In genomic region chr11:77808051-77808465, GRCm38 (mm10) we compare ENCODE assay signal across 10 mouse cellular contexts. TPM values are rescaled to one million over a fixed set of nuclear protein-coding genes. Genes with fewer than 3 reads are reported as not detected.
DNase-seq lines count a peak whose midpoint lies in the region; ATAC-seq and TF ChIP-seq lines count a peak whose summit lies in the region.
"Had no signal": no experiment of that assay in that cellular context is flagged by ENCODE, and none has a peak within 500 bp of the region (broad histone marks: within the 10 kb centered on the region; RNA-seq: fewer than 3 reads in every experiment).

No protein-coding gene starts in this region.

- H3K4me2 ChIP-seq in intestine, embryonic 16.5 days (ENCODE audit: low read depth, low read length), result no peak overlapping the region
- H3K4me2 ChIP-seq in lung, postnatal 0 days (replicated peaks; ENCODE audit: low read depth, low read length), result no peak overlapping the region
- H3K4me2 ChIP-seq: embryonic facial prominence, embryonic 13.5 days; liver, embryonic 15.5 days had no signal

- H3K27me3 ChIP-seq in heart, embryonic 10.5 days (ENCODE audit: insufficient read depth, poor library complexity, severe bottlenecking), result no peaks in the 10 kb centered on the region
- H3K27me3 ChIP-seq in intestine, embryonic 16.5 days (replicated peaks; ENCODE audit: control insufficient read depth, insufficient read depth, low read length), result no peaks in the 10 kb centered on the region
- no peaks in the 10 kb centered on the region for H3K27me3 ChIP-seq in lung, postnatal 0 days (replicated peaks; ENCODE audit: insufficient read depth, low read length)
- H3K27me3 ChIP-seq: embryonic facial prominence, embryonic 13.5 days; liver, embryonic 15.5 days had no signal

- TF ChIP-seq EP300 in lung, postnatal 0 days (IDR thresholded peaks at IDR 0.05), result no peak

- no peak overlapping the region for H3K9ac ChIP-seq in ES-E14 (ENCODE audit: insufficient read depth, low read depth, low read length, poor library complexity, severe bottlenecking)
- no peak overlapping the region for H3K9ac ChIP-seq in intestine, embryonic 16.5 days (ENCODE audit: low read depth, low read length)
- no peak overlapping the region for H3K9ac ChIP-seq in lung, postnatal 0 days (replicated peaks; ENCODE audit: low read depth)
- H3K9ac ChIP-seq: embryonic facial prominence, embryonic 13.5 days; liver, embryonic 15.5 days had no signal

- H3K4me3 ChIP-seq in heart, embryonic 10.5 days, result peak overlapping the region; percentile 5; the same call in 1 of the 2 replicates
- H3K4me3 ChIP-seq in ES-E14 (ENCODE audit: insufficient read depth in 1 of 2, low read depth in 1 of 2, low read length in 2 of 2, poor library complexity in 1 of 2, severe bottlenecking in 1 of 2), result peak overlapping the region in 1 of 2 experiments; percentile 3; a peak in 1 of 4 replicates
- no peak overlapping the region for H3K4me3 ChIP-seq in intestine, embryonic 16.5 days (ENCODE audit: low read length)
- H3K4me3 ChIP-seq in lung, postnatal 0 days (ENCODE audit: low read depth, low read length), result no peak overlapping the region
- H3K4me3 ChIP-seq: embryonic facial prominence, embryonic 13.5 days; liver, embryonic 15.5 days had no signal

- 38% methylated on average over 5 of the region's 5 CpGs for WGBS in heart, embryonic 10.5 days
- 48% methylated on average over 5 of the region's 5 CpGs for WGBS in intestine, embryonic 16.5 days
- 65% methylated on average over 5 of the region's 5 CpGs for WGBS in lung, postnatal 0 days

- ATAC-seq in intestine, embryonic 16.5 days, result 0 out of 2 replicates have a peak, but pooled peaks have one; percentile 18
- no peak for ATAC-seq in lung, postnatal 0 days

- DNase-seq in heart, embryonic 10.5 days (ENCODE audit: low spot score), result no peak
- no peak for DNase-seq in heart, adult 8-10 months (ENCODE audit: low spot score)
- no peak for DNase-seq in ES-E14 (ENCODE audit: low read depth, low spot score)
- peak; percentile 66 for DNase-seq in brain, adult 2 months (ENCODE audit: low read depth, low spot score)
- DNase-seq in lung, postnatal 10 days, result no peak
- no peak for DNase-seq in lung, postnatal 0 days (ENCODE audit: low spot score)
- no peak for DNase-seq in urinary bladder, adult 2 months (ENCODE audit: low spot score)

- in situ Hi-C loops in ES-E14 (cut with MboI; ENCODE audit: low sequenced_read_pairs in 2 of 2, unreplicated experiment in 2 of 2), result no loop called here

- no peak for TF ChIP-seq CTCF in lung, postnatal 0 days (IDR thresholded peaks at IDR 0.05)

- H3K36me3 ChIP-seq in heart, embryonic 10.5 days, result peaks cover 56% of the 10 kb centered on the region
- peaks cover 2% of the 10 kb centered on the region; the same call in 1 of the 2 replicates for H3K36me3 ChIP-seq in ES-E14 (ENCODE audit: control insufficient read depth, insufficient read depth, low read length, poor library complexity, severe bottlenecking)
- no peaks in the 10 kb centered on the region for H3K36me3 ChIP-seq in intestine, embryonic 16.5 days (ENCODE audit: control insufficient read depth, insufficient read depth, low read length)
- H3K36me3 ChIP-seq in lung, postnatal 0 days (ENCODE audit: insufficient read depth, low read length), result no peaks in the 10 kb centered on the region

- H3K9me3 ChIP-seq in heart, embryonic 10.5 days, result no peaks in the 10 kb centered on the region
- H3K9me3 ChIP-seq in ES-E14 (ENCODE audit: control insufficient read depth, insufficient read depth, low read depth, low read length), result peaks cover 5% of the 10 kb centered on the region; the same call in 1 of the 2 replicates
- no peaks in the 10 kb centered on the region for H3K9me3 ChIP-seq in intestine, embryonic 16.5 days (ENCODE audit: control insufficient read depth, low read length)
- no peaks in the 10 kb centered on the region for H3K9me3 ChIP-seq in lung, postnatal 0 days (ENCODE audit: low read length)
- H3K9me3 ChIP-seq: embryonic facial prominence, embryonic 13.5 days; liver, embryonic 15.5 days had no signal

- H3K4me1 ChIP-seq in heart, embryonic 10.5 days, result peaks cover 71% of the 10 kb centered on the region
- H3K4me1 ChIP-seq in ES-E14 (ENCODE audit: control insufficient read depth in 2 of 2, insufficient read depth in 2 of 2, low read length in 2 of 2, poor library complexity in 1 of 2), result peaks cover 4 to 10% of the 10 kb centered on the region in 2 experiments; a peak in 1 of 4 replicates
- no peaks in the 10 kb centered on the region for H3K4me1 ChIP-seq in intestine, embryonic 16.5 days (ENCODE audit: control insufficient read depth, insufficient read depth, low read length)
- no peaks in the 10 kb centered on the region for H3K4me1 ChIP-seq in lung, postnatal 0 days (ENCODE audit: insufficient read depth, low read depth, low read length)

- peak overlapping the region; percentile 63 for H3K27ac ChIP-seq in heart, embryonic 10.5 days
- H3K27ac ChIP-seq in ES-E14 (ENCODE audit: insufficient read depth, low read depth, low read length, poor library complexity, severe bottlenecking), result peak overlapping the region; percentile 1; the same call in 1 of the 2 replicates
- H3K27ac ChIP-seq in intestine, embryonic 16.5 days (ENCODE audit: low read length), result no peak overlapping the region
- H3K27ac ChIP-seq in lung, postnatal 0 days (ENCODE audit: low read length), result no peak overlapping the region
- H3K27ac ChIP-seq: embryonic facial prominence, embryonic 13.5 days; liver, embryonic 15.5 days had no signal

TF ChIP-seq in ES-E14, 5 proteins besides CTCF, POLR2A, EP300 and RAD21:
- 0 out of 2 replicates have a peak, but pooled peaks have one; percentile 17 for TF ChIP-seq MAFK (IDR thresholded peaks at IDR 0.05; ENCODE audit: insufficient read depth, low read depth, low read length)
- TF ChIP-seq ZNF384 (IDR thresholded peaks at IDR 0.05; ENCODE audit: low read depth, low read length), result no peak

RNA-seq across cellular contexts. Expression of gene Gm10277, which starts 20.5 kb away (rescaled TPM):
- 1.1 and 1.6 TPM in 2 replicates for polyA plus RNA-seq in heart, embryonic 10.5 days (2016; fragmentation: Nextera tagmentation; extraction: Ambion mirVana)
- total RNA-seq in heart, adult 8-10 months (2022), result not detected
- total RNA-seq in ES-E14 (2012; rRNA removed), result 0.18 and 0.32 TPM in 2 replicates
- polyA plus RNA-seq in intestine, embryonic 16.5 days (2015; fragmentation: Nextera tagmentation; extraction: Ambion mirVana), result 0.89 and 1.0 TPM in 2 replicates
- 0.90 and 1.2 TPM in 2 replicates for polyA plus RNA-seq in lung, postnatal 0 days (2015; fragmentation: Nextera tagmentation; extraction: Ambion mirVana)
- polyA plus RNA-seq in urinary bladder, adult 2 months (2012; rRNA removed), result not detected in 2 replicates

RNA-seq across cellular contexts. Expression of gene Myo18a, which starts 45.0 kb away (rescaled TPM):
- polyA plus RNA-seq in heart, embryonic 10.5 days (2016; fragmentation: Nextera tagmentation; extraction: Ambion mirVana), result 95.5 and 153 TPM in 2 replicates
- 100 to 1,000 TPM; 256 to 285 (median 277) TPM for total RNA-seq in heart, adult 8-10 months (2022)
- total RNA-seq in ES-E14 (2012; rRNA removed), result 33.3 and 46.5 TPM in 2 replicates
- 31.2 and 31.8 TPM in 2 replicates for polyA plus RNA-seq in intestine, embryonic 16.5 days (2015; fragmentation: Nextera tagmentation; extraction: Ambion mirVana)
- polyA plus RNA-seq in lung, postnatal 0 days (2015; fragmentation: Nextera tagmentation; extraction: Ambion mirVana), result 21.6 and 33.3 TPM in 2 replicates
- 24.1 and 33.8 TPM in 2 replicates for polyA plus RNA-seq in urinary bladder, adult 2 months (2012; rRNA removed)

Comparison
In these comparisons a context has a peak if more than half of its experiments do, and no peak if none do; other contexts are left out.
1. H3K27ac ChIP-seq: peak in heart, embryonic 10.5 days (single experiment) and ES-E14 (single experiment); none in intestine, embryonic 16.5 days (single experiment) and lung, postnatal 0 days (single experiment).